Mouse (Mus musculus): ENCODE results near the gene Jazf1. TPM values are rescaled to one million over a fixed set of nuclear protein-coding genes. Genes with fewer than 3 reads are reported as not detected.

Gene Jazf1
- polyA plus RNA-seq, 1 experiment from 2014 or later: 11.5 TPM

DNA sequence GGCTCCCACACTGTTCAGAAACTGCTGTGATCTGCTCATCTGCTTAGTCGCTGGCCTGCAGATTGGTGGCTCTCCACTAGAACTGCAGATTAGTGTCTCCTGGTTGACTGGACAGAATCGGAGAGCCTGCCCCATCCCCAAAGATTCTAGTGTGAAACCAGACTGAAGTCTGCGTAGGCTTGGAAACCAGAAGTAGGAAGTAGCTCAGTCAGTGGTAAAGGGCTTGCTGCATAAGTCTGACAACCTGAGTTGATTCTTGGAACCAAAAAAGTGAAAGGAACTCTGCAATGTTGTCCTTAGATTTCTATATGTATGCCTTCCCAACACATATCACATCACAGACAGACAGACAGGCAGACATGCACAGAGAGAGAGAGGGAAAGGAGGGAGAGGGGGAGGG, 163.3 kb downstream of the Jazf1 start:
- Histone ChIP-seq H3K9me3 (replicated peaks) (no peaks in the 10 kb centered on the region), H3K4me2 (no peak overlapping the region), H3K4me1 (replicated peaks) (peaks cover 31% of the 10 kb centered on the region), H3K9ac (no peak overlapping the region), H3K27ac (ENCODE audit: poor library complexity, severe bottlenecking) (no peak overlapping the region), H3K36me3 (no peaks in the 10 kb centered on the region), H3K27me3 (replicated peaks) (no peaks in the 10 kb centered on the region), H3K4me3 (no peak overlapping the region)
- no peak for ATAC-seq (ENCODE audit: insufficient number of reproducible peaks, low FRiP score)
- 55% methylated on average over 3 of the region's 3 CpGs for WGBS

GRCm38 (mm10) chr6:52903226-52903960, 165.0 kb downstream of the Jazf1 start:
- WGBS: 75% methylated on average over 4 of the region's 4 CpGs
- no peak overlapping the region for H3K4me3 ChIP-seq
- no peaks in the 10 kb centered on the region for H3K9me3 ChIP-seq (replicated peaks)
- H3K27me3 ChIP-seq (replicated peaks): no peaks in the 10 kb centered on the region
- H3K9ac ChIP-seq: no peak overlapping the region
- H3K27ac ChIP-seq (ENCODE audit: poor library complexity, severe bottlenecking): no peak overlapping the region
- no peaks in the 10 kb centered on the region for H3K36me3 ChIP-seq
- ATAC-seq (ENCODE audit: insufficient number of reproducible peaks, low FRiP score): no peak
- H3K4me2 ChIP-seq: no peak overlapping the region
- peaks cover 36% of the 10 kb centered on the region for H3K4me1 ChIP-seq (replicated peaks)

DNA sequence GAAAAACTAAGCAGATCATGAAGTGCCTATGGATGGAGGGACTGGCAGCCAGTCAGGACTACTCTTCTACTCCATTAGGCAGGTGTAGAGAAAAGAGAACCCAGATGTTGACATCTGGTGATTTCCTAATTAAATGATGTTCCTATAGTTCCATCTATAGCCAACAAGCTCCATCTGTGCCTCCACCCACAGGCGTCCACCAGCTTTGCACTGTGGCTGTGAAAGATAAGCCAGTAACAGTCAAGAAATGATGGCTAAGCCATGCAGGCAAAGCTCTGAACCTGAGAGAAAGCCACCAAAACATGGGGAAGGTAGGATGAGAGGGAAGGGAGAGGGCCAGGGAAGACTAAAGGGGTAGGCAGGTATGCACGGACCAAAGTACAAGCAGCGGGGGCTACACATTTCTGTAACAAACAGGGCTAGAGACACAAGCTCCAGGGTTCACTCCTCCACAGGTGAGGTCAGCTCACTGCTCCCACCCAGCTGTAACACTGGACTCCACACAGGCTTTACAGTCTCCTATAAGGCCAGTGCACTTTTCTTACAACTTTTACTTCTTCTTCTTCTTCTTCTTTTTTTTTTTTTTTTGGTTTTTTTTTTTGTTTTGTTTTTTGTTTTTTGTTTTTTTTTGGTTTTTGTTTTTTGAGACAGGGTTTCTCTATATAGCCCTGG, 168.7 kb downstream of the Jazf1 start:
- Histone ChIP-seq H3K27me3 (replicated peaks) (no peaks in the 10 kb centered on the region), H3K9me3 (replicated peaks) (no peaks in the 10 kb centered on the region), H3K9ac (no peak overlapping the region), H3K4me3 (no peak overlapping the region), H3K4me2 (no peak overlapping the region), H3K4me1 (replicated peaks) (peaks cover 22% of the 10 kb centered on the region), H3K27ac (ENCODE audit: poor library complexity, severe bottlenecking) (no peak overlapping the region), H3K36me3 (no peaks in the 10 kb centered on the region)
- WGBS: 78% methylated on average over 3 of the region's 3 CpGs
- no peak for ATAC-seq (ENCODE audit: insufficient number of reproducible peaks, low FRiP score)

GRCm38 (mm10) chr6:52895075-52895474, 173.4 kb downstream of the Jazf1 start:
- no peaks in the 10 kb centered on the region for H3K9me3 ChIP-seq (replicated peaks)
- H3K27me3 ChIP-seq (replicated peaks): no peaks in the 10 kb centered on the region
- no peak overlapping the region for H3K4me3 ChIP-seq
- 75% methylated on average over 4 of the region's 4 CpGs for WGBS
- no peak overlapping the region for H3K27ac ChIP-seq (ENCODE audit: poor library complexity, severe bottlenecking)
- no peak overlapping the region for H3K4me2 ChIP-seq
- no peaks in the 10 kb centered on the region for H3K36me3 ChIP-seq
- no peak for ATAC-seq (ENCODE audit: insufficient number of reproducible peaks, low FRiP score)
- 0 out of 2 replicates have a peak, but pooled peaks cover 6% of the 10 kb centered on the region for H3K4me1 ChIP-seq (replicated peaks)
- no peak overlapping the region for H3K9ac ChIP-seq

DNA sequence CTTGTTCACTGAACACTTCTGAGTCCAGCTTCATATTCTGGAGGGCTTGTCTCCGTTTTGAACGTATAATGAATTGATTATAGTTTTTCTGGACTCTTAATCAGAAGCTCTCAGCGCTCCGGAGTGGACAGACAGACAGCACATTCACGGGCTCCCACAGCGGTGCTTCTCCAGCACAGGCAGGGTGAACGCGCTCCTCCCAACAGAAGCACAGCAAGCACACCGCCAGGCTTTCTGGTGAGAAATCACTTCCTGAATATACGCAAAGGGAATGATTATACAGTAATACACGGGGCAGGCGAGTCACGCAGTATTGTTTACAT, 174.0 kb downstream of the Jazf1 start:
- H3K9ac ChIP-seq: no peak overlapping the region
- H3K27me3 ChIP-seq (replicated peaks): no peaks in the 10 kb centered on the region
- H3K4me1 ChIP-seq (replicated peaks): 0 out of 2 replicates have a peak, but pooled peaks cover 6% of the 10 kb centered on the region
- 80% methylated on average over 13 of the region's 13 CpGs for WGBS
- no peak overlapping the region for H3K27ac ChIP-seq (ENCODE audit: poor library complexity, severe bottlenecking)
- no peaks in the 10 kb centered on the region for H3K36me3 ChIP-seq
- ATAC-seq (ENCODE audit: insufficient number of reproducible peaks, low FRiP score): no peak
- no peak overlapping the region for H3K4me2 ChIP-seq
- no peaks in the 10 kb centered on the region for H3K9me3 ChIP-seq (replicated peaks)
- H3K4me3 ChIP-seq: no peak overlapping the region

- H3K36me3 ChIP-seq: no peaks in the 10 kb centered on the region
- H3K4me3 ChIP-seq: no peak overlapping the region
- H3K27me3 ChIP-seq (replicated peaks): no peaks in the 10 kb centered on the region
- no peak overlapping the region for H3K4me2 ChIP-seq
- no peak overlapping the region for H3K27ac ChIP-seq (ENCODE audit: poor library complexity, severe bottlenecking)
- no peaks in the 10 kb centered on the region for H3K9me3 ChIP-seq (replicated peaks)
- ATAC-seq (ENCODE audit: insufficient number of reproducible peaks, low FRiP score): no peak
- 0 out of 2 replicates have a peak, but pooled peaks cover 4% of the 10 kb centered on the region for H3K4me1 ChIP-seq (replicated peaks)
- WGBS: 74% methylated on average over 9 of the region's 9 CpGs
- H3K9ac ChIP-seq: no peak overlapping the region
Observed at GRCm38 (mm10) chr6:52893811-52894500, 174.5 kb downstream of the Jazf1 start.

- no peak overlapping the region for H3K4me3 ChIP-seq
- H3K9ac ChIP-seq: no peak overlapping the region
- ATAC-seq (ENCODE audit: insufficient number of reproducible peaks, low FRiP score): no peak
- H3K27ac ChIP-seq (ENCODE audit: poor library complexity, severe bottlenecking): no peak overlapping the region
- no peaks in the 10 kb centered on the region for H3K4me1 ChIP-seq (replicated peaks)
- no peaks in the 10 kb centered on the region for H3K36me3 ChIP-seq
- no peaks in the 10 kb centered on the region for H3K27me3 ChIP-seq (replicated peaks)
- no peaks in the 10 kb centered on the region for H3K9me3 ChIP-seq (replicated peaks)
- WGBS: 70% methylated on average over 3 of the region's 3 CpGs
- no peak overlapping the region for H3K4me2 ChIP-seq
Observed at GRCm38 (mm10) chr6:52892978-52893377, 175.5 kb downstream of the Jazf1 start.

DNA sequence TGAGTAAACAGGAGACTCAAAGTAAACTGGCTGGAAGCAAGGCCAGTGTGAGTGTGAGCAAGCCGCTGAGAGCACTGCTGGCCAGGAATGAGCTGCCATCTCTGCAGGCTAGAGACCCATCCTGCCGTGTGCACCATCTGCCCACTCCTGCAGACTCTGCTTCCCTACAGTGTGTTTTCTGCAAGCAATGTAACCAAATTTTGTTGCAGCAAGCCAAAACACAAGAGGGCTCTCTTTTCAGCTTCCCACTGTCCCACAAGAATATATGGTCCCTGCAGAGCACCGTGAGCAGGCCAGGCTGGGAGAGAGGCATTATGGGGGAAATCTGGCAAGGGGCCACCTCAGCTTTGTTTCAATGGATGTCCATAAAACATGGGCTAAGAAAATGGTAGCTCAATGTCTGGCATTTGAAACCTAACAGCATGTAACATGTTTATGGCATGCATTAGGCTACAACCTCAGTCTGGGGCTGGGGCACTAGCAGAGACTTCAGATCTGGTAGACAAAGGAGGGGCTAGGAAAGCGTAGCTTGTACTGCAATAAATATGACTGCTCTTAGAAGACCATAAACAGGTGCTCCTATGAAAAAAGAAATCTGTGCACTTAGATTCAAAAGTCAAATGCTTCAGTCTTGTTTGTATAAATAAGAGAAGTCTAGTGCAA, 180.8 kb downstream of the Jazf1 start:
- Histone ChIP-seq H3K4me2 (no peak overlapping the region), H3K36me3 (no peaks in the 10 kb centered on the region), H3K27ac (ENCODE audit: poor library complexity, severe bottlenecking) (no peak overlapping the region), H3K27me3 (replicated peaks) (no peaks in the 10 kb centered on the region), H3K4me3 (no peak overlapping the region), H3K4me1 (replicated peaks) (no peaks in the 10 kb centered on the region), H3K9me3 (replicated peaks) (no peaks in the 10 kb centered on the region), H3K9ac (no peak overlapping the region)
- ATAC-seq (ENCODE audit: insufficient number of reproducible peaks, low FRiP score): no peak
- WGBS: 71% methylated on average over 4 of the region's 4 CpGs

DNA sequence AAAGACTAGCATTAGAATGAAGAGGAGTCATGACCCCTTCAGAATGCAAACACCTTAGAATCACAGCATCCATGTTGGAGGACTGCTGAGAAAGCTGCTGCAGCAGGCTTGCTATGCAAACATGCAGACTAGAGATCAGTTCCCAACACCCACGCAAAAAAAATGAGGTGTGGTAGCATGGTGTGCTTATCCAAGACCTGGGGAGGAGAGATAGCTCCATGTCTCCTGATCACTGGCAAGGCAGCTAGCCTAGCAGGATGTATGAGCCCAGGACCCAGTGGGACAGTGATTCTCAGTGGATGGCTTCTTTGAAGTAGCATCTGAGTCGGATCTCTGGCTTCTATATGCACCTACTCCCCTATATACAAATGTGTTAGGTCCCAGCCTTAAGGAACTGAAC, 184.7 kb downstream of the Jazf1 start:
- Histone ChIP-seq H3K9ac (no peak overlapping the region), H3K27ac (ENCODE audit: poor library complexity, severe bottlenecking) (no peak overlapping the region), H3K27me3 (replicated peaks) (no peaks in the 10 kb centered on the region), H3K4me2 (no peak overlapping the region), H3K36me3 (0 out of 2 replicates have a peak, but pooled peaks cover 4% of the 10 kb centered on the region), H3K4me3 (no peak overlapping the region), H3K4me1 (replicated peaks) (no peaks in the 10 kb centered on the region), H3K9me3 (replicated peaks) (peaks cover 4% of the 10 kb centered on the region; the same call in 1 of the 2 replicates)
- 49% methylated on average over 2 of the region's 2 CpGs for WGBS
- ATAC-seq (ENCODE audit: insufficient number of reproducible peaks, low FRiP score): no peak

- H3K4me2 ChIP-seq: no peak overlapping the region
- no peak overlapping the region for H3K4me3 ChIP-seq
- no peak overlapping the region for H3K27ac ChIP-seq (ENCODE audit: poor library complexity, severe bottlenecking)
- 19% methylated on average over 4 of the region's 4 CpGs for WGBS
- no peaks in the 10 kb centered on the region for H3K27me3 ChIP-seq (replicated peaks)
- H3K4me1 ChIP-seq (replicated peaks): no peaks in the 10 kb centered on the region; the same call in 1 of the 2 replicates
- 0 out of 2 replicates have a peak, but pooled peaks cover 4% of the 10 kb centered on the region for H3K36me3 ChIP-seq
- peaks cover 4% of the 10 kb centered on the region; the same call in 1 of the 2 replicates for H3K9me3 ChIP-seq (replicated peaks)
- H3K9ac ChIP-seq: no peak overlapping the region
- ATAC-seq (ENCODE audit: insufficient number of reproducible peaks, low FRiP score): no peak
Observed at GRCm38 (mm10) chr6:52877176-52877575, 191.3 kb downstream of the Jazf1 start.

- Histone ChIP-seq H3K4me3 (no peak overlapping the region), H3K27ac (ENCODE audit: poor library complexity, severe bottlenecking) (no peak overlapping the region), H3K9ac (no peak overlapping the region), H3K27me3 (replicated peaks) (no peaks in the 10 kb centered on the region), H3K4me1 (replicated peaks) (peaks cover 4% of the 10 kb centered on the region; the same call in 1 of the 2 replicates), H3K9me3 (replicated peaks) (no peaks in the 10 kb centered on the region), H3K36me3 (no peaks in the 10 kb centered on the region), H3K4me2 (no peak overlapping the region)
- 14% methylated on average over 2 of the region's 2 CpGs for WGBS
- no peak for ATAC-seq (ENCODE audit: insufficient number of reproducible peaks, low FRiP score)
Observed at GRCm38 (mm10) chr6:52871306-52871705, 197.1 kb downstream of the Jazf1 start.

All from heart, embryonic 12.5 days (tissue).